Mouse (Mus musculus): ENCODE data around the gene Slc7a6os. TPM values are rescaled to one million over a fixed set of nuclear protein-coding genes. Genes with fewer than 3 reads are reported as not detected.

Gene Slc7a6os
- polyA plus RNA-seq, 1 experiment from 2014 or later: 20.9 TPM

- Histone ChIP-seq H3K4me3 (ENCODE audit: control insufficient read depth in 1 of 2, insufficient read depth in 1 of 2, low read depth in 1 of 2, low read length in 2 of 2) (no peak overlapping the region), H3K4me1 (ENCODE audit: control insufficient read depth in 2 of 2, insufficient read depth in 2 of 2, low read length in 2 of 2) (no peaks in the 10 kb centered on the region), H3K4me2 (ENCODE audit: low read length) (no peak overlapping the region), H3K9me3 (ENCODE audit: control insufficient read depth, low read length) (no peaks in the 10 kb centered on the region), H3K9ac (ENCODE audit: low read length) (no peak overlapping the region), H3K36me3 (ENCODE audit: control insufficient read depth, insufficient read depth, low read length) (peaks cover 61% of the 10 kb centered on the region), H3K27ac (replicated peaks in 1 of 2; ENCODE audit: control insufficient read depth in 1 of 2, insufficient read depth in 1 of 2, low read depth in 2 of 2, low read length in 2 of 2) (no peak overlapping the region), H3K27me3 (ENCODE audit: control insufficient read depth, insufficient read depth, low read length) (no peaks in the 10 kb centered on the region)
- no peak for ATAC-seq (ENCODE audit: insufficient number of reproducible peaks, insufficient read depth, low FRiP score, low read depth)
- 89% methylated on average over 6 of the region's 6 CpGs for WGBS
Observed at GRCm38 (mm10) chr8:106159876-106160275, 50.9 kb downstream of the Slc7a6os start.

- H3K4me2 ChIP-seq (ENCODE audit: low read length): no peak overlapping the region
- H3K4me1 ChIP-seq (ENCODE audit: control insufficient read depth in 2 of 2, insufficient read depth in 2 of 2, low read length in 2 of 2): no peaks in the 10 kb centered on the region
- no peak for ATAC-seq (ENCODE audit: insufficient number of reproducible peaks, insufficient read depth, low FRiP score, low read depth)
- WGBS: 53% methylated on average over 10 of the region's 10 CpGs
- H3K9me3 ChIP-seq (ENCODE audit: control insufficient read depth, low read length): no peaks in the 10 kb centered on the region
- H3K36me3 ChIP-seq (ENCODE audit: control insufficient read depth, insufficient read depth, low read length): peaks cover 56% of the 10 kb centered on the region
- no peak overlapping the region for H3K4me3 ChIP-seq (ENCODE audit: control insufficient read depth in 1 of 2, insufficient read depth in 1 of 2, low read depth in 1 of 2, low read length in 2 of 2)
- H3K27me3 ChIP-seq (ENCODE audit: control insufficient read depth, insufficient read depth, low read length): no peaks in the 10 kb centered on the region
- no peak overlapping the region for H3K27ac ChIP-seq (replicated peaks in 1 of 2; ENCODE audit: control insufficient read depth in 1 of 2, insufficient read depth in 1 of 2, low read depth in 2 of 2, low read length in 2 of 2)
- no peak overlapping the region for H3K9ac ChIP-seq (ENCODE audit: low read length)
Observed at GRCm38 (mm10) chr8:106158381-106158780, 52.4 kb downstream of the Slc7a6os start.

- H3K4me2 ChIP-seq (ENCODE audit: low read length): no peak overlapping the region
- no peak overlapping the region for H3K4me3 ChIP-seq (ENCODE audit: control insufficient read depth in 1 of 2, insufficient read depth in 1 of 2, low read depth in 1 of 2, low read length in 2 of 2)
- H3K36me3 ChIP-seq (ENCODE audit: control insufficient read depth, insufficient read depth, low read length): peaks cover 46% of the 10 kb centered on the region
- no peak overlapping the region for H3K9ac ChIP-seq (ENCODE audit: low read length)
- no peaks in the 10 kb centered on the region for H3K27me3 ChIP-seq (ENCODE audit: control insufficient read depth, insufficient read depth, low read length)
- 92% methylated on average over 1 of the region's 1 CpGs for WGBS
- peaks cover 5 to 7% of the 10 kb centered on the region in 2 experiments for H3K4me1 ChIP-seq (ENCODE audit: control insufficient read depth in 2 of 2, insufficient read depth in 2 of 2, low read length in 2 of 2)
- no peaks in the 10 kb centered on the region for H3K9me3 ChIP-seq (ENCODE audit: control insufficient read depth, low read length)
- no peak for ATAC-seq (ENCODE audit: insufficient number of reproducible peaks, insufficient read depth, low FRiP score, low read depth)
- no peak overlapping the region for H3K27ac ChIP-seq (replicated peaks in 1 of 2; ENCODE audit: control insufficient read depth in 1 of 2, insufficient read depth in 1 of 2, low read depth in 2 of 2, low read length in 2 of 2)
Observed at GRCm38 (mm10) chr8:106157419-106157818, 53.3 kb downstream of the Slc7a6os start.

- H3K9ac ChIP-seq (ENCODE audit: low read length): no peak overlapping the region
- no peak overlapping the region for H3K4me2 ChIP-seq (ENCODE audit: low read length)
- H3K9me3 ChIP-seq (ENCODE audit: control insufficient read depth, low read length): no peaks in the 10 kb centered on the region
- 23% methylated on average over 4 of the region's 4 CpGs for WGBS
- no peak for ATAC-seq (ENCODE audit: insufficient number of reproducible peaks, insufficient read depth, low FRiP score, low read depth)
- peaks cover 15% of the 10 kb centered on the region in 2 experiments for H3K4me1 ChIP-seq (ENCODE audit: control insufficient read depth in 2 of 2, insufficient read depth in 2 of 2, low read length in 2 of 2)
- peaks cover 22% of the 10 kb centered on the region for H3K36me3 ChIP-seq (ENCODE audit: control insufficient read depth, insufficient read depth, low read length)
- H3K27me3 ChIP-seq (ENCODE audit: control insufficient read depth, insufficient read depth, low read length): no peaks in the 10 kb centered on the region
- H3K4me3 ChIP-seq (ENCODE audit: control insufficient read depth in 1 of 2, insufficient read depth in 1 of 2, low read depth in 1 of 2, low read length in 2 of 2): no peak overlapping the region
- H3K27ac ChIP-seq (replicated peaks in 1 of 2; ENCODE audit: control insufficient read depth in 1 of 2, insufficient read depth in 1 of 2, low read depth in 2 of 2, low read length in 2 of 2): no peak overlapping the region
Observed at GRCm38 (mm10) chr8:106152876-106153275, 57.9 kb downstream of the Slc7a6os start.

- Histone ChIP-seq H3K36me3 (ENCODE audit: control insufficient read depth, insufficient read depth, low read length) (peaks cover 14% of the 10 kb centered on the region), H3K27ac (replicated peaks in 1 of 2; ENCODE audit: control insufficient read depth in 1 of 2, insufficient read depth in 1 of 2, low read depth in 2 of 2, low read length in 2 of 2) (no peak overlapping the region), H3K9ac (ENCODE audit: low read length) (no peak overlapping the region), H3K9me3 (ENCODE audit: control insufficient read depth, low read length) (no peaks in the 10 kb centered on the region), H3K27me3 (ENCODE audit: control insufficient read depth, insufficient read depth, low read length) (no peaks in the 10 kb centered on the region), H3K4me3 (ENCODE audit: control insufficient read depth in 1 of 2, insufficient read depth in 1 of 2, low read depth in 1 of 2, low read length in 2 of 2) (peak overlapping the region; percentile 69 to 91), H3K4me1 (ENCODE audit: control insufficient read depth in 2 of 2, insufficient read depth in 2 of 2, low read length in 2 of 2) (peaks cover 15% of the 10 kb centered on the region in 2 experiments), H3K4me2 (ENCODE audit: low read length) (peak overlapping the region; percentile 71)
- ATAC-seq (ENCODE audit: insufficient number of reproducible peaks, insufficient read depth, low FRiP score, low read depth): no peak
- WGBS: 76% methylated on average over 9 of the region's 9 CpGs
Observed at GRCm38 (mm10) chr8:106151041-106151440, 59.7 kb downstream of the Slc7a6os start.

Other genes starting within 250 kb of the Slc7a6os start
- gene Slc12a4, start 244.8 kb downstream of the Slc7a6os start, polyA plus RNA-seq (2014; fragmentation: Nextera tagmentation; extraction: Ambion mirVana): 32.7 and 38.4 TPM in 2 replicates
- not detected in 2 replicates for gene Dpep3, start 231.5 kb downstream of the Slc7a6os start, polyA plus RNA-seq (2014; fragmentation: Nextera tagmentation; extraction: Ambion mirVana)
- 13.5 and 15.2 TPM in 2 replicates for gene Dus2, start 219.6 kb downstream of the Slc7a6os start, polyA plus RNA-seq (2014; fragmentation: Nextera tagmentation; extraction: Ambion mirVana)
- 0.24 TPM in 1 of 2 replicates, not detected in the other for gene Dpep2nb, start 205.0 kb downstream of the Slc7a6os start, polyA plus RNA-seq (2014; fragmentation: Nextera tagmentation; extraction: Ambion mirVana)
- 11.6 and 13.1 TPM in 2 replicates for gene Ddx28, start 199.1 kb downstream of the Slc7a6os start, polyA plus RNA-seq (2014; fragmentation: Nextera tagmentation; extraction: Ambion mirVana)
- gene Nfatc3, start 152.1 kb downstream of the Slc7a6os start, polyA plus RNA-seq (2014; fragmentation: Nextera tagmentation; extraction: Ambion mirVana): 4.5 and 4.7 TPM in 2 replicates
- 0.34 and 0.55 TPM in 2 replicates for gene Esrp2, start 74.0 kb downstream of the Slc7a6os start, polyA plus RNA-seq (2014; fragmentation: Nextera tagmentation; extraction: Ambion mirVana)
- gene Pla2g15, start 60.5 kb downstream of the Slc7a6os start, polyA plus RNA-seq (2014; fragmentation: Nextera tagmentation; extraction: Ambion mirVana): 2.4 and 2.5 TPM in 2 replicates
- 40.4 TPM in 2 replicates for gene Slc7a6, start 42.1 kb downstream of the Slc7a6os start, polyA plus RNA-seq (2014; fragmentation: Nextera tagmentation; extraction: Ambion mirVana)
- gene Prmt7, start within 50 bp of the Slc7a6os start, polyA plus RNA-seq (2014; fragmentation: Nextera tagmentation; extraction: Ambion mirVana): 33.7 and 33.9 TPM in 2 replicates
- gene Smpd3, start 127.1 kb upstream of the Slc7a6os start, polyA plus RNA-seq (2014; fragmentation: Nextera tagmentation; extraction: Ambion mirVana): 1.5 and 1.9 TPM in 2 replicates
- 14.3 and 14.4 TPM in 2 replicates for gene Zfp90, start 204.4 kb upstream of the Slc7a6os start, polyA plus RNA-seq (2014; fragmentation: Nextera tagmentation; extraction: Ambion mirVana)

All from heart, embryonic 14.5 days (tissue).